Mouse (Mus musculus) liver, embryonic 14.5 days (tissue): ENCODE data around the gene Gm1043.

Experiments used
- CTCF ChIP-seq: IDR thresholded peaks from 2 replicates; pipeline ENCODE4 v1.5.1; 2016; ENCODE audit warnings: antibody characterized with exemption, low read depth, control low read depth
- EP300 ChIP-seq: IDR thresholded peaks from 2 replicates; pipeline ENCODE4 v1.6.1; 2016; ENCODE audit warnings: antibody characterized with exemption, low read depth

- TF ChIP-seq EP300 (no peak), CTCF (no peak)
Measured at GRCm38 (mm10) chr5:37241651-37242151, 156.5 kb downstream of the Gm1043 start, which contains the start of gene Crmp1.
